Mouse (Mus musculus) induced T-regulatory cell, adult 2 months (primary cell): ENCODE measurements around the gene Alkbh3.
A peak's percentile ranks its signal among the peaks of the same experiment; 100 is the strongest.

Experiments used
- DNase-seq: peaks from one replicate; pipeline ENCODE4 v3.0.0-alpha.2; 2012; ENCODE audit warnings: low read depth

The Alkbh3 gene

DNA sequence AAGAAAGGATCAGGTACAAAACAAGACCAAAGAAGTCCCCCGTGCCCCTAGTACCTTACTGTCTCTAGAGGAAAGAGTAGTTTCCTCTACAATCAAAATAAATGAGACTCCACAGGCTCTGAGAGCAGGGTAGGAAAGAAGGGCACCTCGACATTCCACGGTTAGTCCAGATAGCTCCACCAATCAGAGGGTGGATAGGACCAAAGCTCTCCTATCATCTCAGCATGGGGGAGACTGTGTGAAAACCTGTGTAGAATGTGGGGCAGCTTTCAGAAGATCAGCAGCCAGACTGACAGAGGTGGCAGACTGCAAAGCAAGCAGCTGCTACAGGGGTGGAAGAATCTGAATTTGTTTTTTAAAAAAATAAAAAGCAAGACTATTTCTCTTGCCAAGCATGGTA, 17.8 kb downstream of the Alkbh3 start:
- no peak for DNase-seq

DNA sequence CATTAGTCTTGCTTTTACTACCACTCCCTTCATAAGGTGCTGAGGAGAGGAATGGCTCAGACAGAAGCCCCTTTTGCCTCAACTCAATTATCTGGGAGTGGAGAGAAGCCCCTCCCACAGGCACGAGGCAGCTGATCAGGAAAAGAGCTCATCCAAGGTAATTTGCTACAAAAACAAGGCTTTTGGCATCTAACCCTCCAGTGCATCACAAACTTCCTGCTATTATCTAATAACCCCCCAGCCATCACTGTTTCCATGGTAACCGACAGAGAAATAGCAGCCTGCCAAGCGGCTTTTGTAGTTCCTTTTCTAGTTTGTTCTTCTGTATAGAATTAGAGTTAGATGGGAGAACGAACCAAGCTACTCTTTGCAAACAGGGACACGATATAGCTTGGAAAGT, 18.3 kb downstream of the Alkbh3 start:
- DNase-seq, result no peak

DNA sequence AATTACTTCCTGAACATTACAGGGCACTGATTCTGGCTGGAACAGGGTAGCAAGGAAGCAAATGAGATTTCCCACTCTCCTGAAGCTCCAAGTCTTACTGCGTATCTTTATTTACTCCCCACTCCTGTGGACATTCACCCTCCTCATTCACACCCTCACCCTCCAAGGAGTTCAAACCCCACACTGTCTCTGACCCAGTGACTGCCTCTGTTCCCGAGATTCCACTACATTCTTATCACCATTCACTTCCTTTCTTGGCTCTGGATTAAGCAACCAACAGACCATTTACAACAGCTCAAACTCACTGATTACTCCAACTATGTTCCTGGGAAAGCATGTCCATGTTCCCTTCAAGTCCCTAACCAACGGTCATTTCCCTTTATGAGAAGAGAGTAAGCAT, 19.3 kb downstream of the Alkbh3 start:
- no peak for DNase-seq

DNA sequence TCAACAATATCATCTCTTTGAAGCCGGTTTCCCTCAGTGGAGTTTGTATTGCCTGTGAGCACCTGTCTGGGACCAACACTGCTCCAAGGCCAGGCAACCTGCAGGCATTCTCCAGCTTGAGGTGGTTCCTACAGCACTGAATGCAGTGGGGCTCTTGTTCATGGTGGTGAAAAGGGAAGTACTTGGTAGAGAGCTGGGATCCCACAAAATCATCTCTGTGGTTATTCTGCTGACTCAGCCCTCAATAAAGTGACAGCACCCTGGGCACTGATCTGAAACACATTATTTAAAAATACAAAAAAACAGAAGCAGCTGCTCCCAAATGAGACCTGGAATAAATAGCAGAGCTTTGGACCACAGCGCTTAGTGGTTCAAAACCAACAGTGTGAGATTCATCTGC, 22.2 kb downstream of the Alkbh3 start:
- DNase-seq, result no peak

DNA sequence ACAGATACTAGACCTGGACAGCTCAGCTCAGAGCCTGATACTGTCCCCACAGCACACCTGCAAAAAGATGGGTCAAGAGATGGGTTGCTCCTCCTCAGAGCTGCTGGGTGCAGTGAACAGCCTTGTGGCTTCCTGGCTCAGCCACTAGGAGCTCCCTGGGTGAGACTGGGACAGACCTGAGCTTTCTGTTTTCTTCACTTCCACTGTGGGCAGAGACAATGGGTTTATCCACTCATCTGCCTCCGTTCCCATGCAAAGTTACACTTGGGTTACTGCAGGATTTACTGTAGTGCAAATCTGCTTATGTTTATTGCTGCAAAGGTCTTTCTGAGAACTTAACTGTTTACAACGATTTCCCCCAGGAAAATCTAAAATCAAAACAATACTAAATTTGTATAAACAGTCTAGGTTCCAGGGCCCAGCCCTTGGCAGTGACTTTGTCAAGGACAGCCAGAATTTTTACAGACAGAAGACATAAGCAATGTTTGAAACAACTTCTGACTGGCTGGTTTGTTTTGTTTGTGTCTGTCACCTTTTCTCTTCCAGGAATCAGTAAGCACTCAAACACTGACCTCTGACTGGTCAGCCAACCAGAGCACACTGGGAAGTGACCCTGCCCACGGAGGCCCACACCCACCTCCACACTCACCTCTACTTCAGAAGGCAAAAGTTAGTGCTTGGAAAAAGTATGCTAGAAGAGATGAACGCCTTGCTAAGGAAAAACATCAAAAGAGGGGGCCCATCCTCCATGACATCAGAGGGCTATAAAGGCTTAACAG, 28.0 kb downstream of the Alkbh3 start:
- DNase-seq, result no peak

DNA sequence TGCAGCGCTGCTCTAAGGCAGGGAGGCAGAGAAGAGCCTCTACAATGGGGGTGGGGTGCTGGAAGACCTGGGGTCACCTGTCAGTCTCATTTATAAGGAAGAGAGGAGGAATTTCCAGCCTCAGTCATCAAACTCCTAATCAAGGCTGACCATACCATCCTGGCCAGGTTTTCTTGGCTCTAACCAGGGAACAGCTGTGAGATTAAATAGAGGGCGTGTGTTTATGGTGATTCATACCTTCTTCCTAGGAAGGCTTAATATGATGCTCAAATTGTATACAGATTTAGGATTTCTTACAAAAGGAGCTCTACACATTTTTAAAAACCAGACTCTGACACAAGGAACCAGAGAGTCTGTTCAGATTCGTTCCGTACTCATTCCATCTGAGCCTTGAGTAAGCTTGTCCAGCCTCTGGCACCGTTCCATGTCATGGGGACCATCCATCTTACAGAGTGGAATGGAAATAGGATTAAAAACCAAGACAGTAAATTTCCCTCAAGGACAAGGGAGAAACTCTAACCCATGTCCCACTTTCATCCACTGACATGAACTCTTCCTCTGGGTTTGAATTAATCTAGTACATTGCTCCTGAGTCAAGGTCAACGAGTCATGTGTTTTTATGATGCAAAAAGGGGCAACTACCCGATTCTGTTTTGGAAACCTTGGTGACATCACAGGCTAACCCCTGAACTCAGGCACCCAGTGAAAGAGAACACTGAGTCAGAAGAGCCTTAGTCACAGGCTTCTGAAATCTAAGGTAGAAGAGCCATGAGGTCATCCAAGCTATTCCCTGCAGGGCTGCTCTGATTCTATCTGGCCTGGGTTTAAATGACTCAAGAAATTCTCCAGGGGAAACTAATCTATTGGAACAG, 31.1 kb downstream of the Alkbh3 start:
- DNase-seq, result no peak

DNA sequence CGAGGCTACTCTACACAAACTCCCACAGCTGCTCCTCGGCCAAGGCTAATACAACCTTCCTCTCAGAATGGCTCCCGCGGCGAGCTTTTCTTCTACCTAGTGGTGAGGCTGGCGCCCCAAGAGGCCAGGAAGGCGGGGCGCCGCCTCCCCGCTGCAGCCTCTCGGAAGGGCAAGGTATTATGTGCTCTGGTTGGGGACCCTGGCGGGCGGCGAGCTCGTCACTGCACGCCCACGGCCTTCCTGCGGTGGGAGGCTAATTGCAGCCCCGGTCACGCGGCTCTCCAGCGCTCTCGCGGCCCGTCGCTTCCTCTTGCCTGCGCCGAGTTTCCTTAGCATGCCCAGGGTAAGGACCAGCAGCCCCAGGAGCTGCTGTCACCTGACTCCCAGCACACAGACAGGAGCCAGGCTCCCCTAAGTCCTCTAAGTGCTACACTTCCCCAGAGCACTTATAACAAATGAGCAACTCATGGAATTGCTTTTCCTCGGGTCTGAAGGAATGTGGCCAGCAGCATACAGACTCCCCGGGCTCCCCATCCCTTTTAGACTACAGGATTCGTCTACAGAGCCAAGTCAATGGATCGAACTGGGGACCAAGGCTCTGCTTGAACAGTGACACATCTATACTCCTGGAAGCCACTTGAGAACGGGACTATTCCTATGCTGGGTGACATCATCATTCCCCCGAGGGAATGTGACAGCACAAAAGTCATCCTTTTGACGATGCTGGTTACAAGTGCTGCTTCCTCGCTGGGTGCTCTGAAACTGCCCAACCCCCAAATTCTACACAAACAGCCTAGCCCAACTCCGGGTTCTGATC, 34.0 kb downstream of the Alkbh3 start:
- DNase-seq, result peak; percentile 69

DNA sequence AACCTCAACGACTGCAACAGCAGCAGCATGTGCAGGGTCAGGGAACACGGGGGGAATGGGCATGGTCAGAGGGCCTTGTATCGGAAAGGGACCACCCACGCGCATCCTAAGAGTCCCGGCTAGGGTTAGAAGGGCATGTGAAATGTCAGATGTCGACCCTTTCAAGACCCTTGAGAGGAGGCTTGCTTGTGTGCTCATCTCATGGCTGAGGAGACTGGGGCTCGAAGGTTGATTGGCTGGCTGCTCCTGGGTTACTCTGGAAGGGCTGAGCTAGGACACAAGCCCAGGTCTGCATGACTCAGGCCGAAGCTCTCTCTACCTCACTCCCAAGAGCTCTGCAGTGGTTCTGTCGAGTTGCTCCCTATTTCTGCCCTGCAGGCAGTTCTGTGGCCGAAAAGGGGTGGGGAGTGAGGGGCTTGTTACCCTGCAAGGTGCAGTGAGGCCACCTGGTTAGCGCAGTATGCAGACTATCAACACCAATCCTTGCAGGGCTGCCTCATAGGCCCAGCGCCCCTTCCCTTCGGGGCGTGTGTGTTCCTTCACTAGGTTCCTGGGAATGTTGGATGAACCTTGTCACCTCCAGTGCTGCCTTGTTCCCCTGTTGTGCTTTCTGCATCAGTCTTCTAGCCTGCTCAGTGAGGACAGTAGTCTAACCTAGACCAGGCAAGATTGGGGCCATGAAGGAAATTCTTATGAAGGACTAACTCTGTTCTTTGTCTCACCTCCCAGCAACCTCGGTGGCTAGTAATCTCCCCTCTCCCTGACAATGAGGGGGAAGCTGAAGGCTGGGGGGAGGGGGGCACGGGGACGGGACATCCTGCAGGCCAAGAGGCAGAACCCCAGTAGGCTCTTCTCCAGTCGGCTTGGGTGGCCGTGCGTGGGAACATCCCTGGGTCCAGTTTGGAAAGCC, 34.8 kb downstream of the Alkbh3 start:
- no peak for DNase-seq

DNA sequence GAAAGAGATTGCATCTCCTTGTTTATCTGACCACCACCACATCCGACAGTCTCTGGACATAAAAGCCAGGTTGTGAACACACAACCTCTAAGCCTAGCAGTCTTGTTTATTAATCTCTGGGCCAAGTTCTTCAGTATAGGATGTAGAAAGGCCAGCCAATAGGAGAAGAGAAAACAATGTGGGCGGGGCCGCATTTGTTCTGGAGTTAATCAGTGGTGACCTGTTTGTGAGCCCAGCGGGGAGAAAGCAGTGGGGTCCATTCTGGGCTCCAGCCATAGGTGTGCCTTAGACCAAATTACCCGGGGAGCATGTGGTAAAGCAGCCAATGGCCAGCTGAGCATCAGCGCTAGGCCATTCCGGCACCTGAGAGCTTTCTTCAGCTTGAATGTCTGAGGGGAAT, 35.6 kb downstream of the Alkbh3 start:
- DNase-seq, result no peak

DNA sequence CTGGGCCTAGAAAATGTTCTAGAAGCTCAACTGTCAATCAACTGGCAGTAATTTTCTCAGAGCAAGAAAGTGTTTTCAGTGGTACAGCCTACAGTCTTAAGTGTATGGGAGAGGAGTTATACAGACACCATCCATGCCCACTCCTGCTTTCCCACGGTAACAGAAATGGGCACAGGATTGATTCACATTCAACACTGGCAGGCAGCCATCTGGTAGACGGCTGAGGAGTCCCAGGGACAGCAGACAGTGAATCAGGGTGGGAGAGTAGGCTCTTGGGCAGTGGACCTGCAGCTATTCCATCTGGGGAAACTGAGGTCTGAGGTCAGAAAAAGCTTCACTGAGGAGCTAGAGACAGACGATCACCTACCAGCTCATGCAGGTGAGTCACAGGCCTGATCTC, 39.0 kb downstream of the Alkbh3 start:
- DNase-seq, result no peak

DNA sequence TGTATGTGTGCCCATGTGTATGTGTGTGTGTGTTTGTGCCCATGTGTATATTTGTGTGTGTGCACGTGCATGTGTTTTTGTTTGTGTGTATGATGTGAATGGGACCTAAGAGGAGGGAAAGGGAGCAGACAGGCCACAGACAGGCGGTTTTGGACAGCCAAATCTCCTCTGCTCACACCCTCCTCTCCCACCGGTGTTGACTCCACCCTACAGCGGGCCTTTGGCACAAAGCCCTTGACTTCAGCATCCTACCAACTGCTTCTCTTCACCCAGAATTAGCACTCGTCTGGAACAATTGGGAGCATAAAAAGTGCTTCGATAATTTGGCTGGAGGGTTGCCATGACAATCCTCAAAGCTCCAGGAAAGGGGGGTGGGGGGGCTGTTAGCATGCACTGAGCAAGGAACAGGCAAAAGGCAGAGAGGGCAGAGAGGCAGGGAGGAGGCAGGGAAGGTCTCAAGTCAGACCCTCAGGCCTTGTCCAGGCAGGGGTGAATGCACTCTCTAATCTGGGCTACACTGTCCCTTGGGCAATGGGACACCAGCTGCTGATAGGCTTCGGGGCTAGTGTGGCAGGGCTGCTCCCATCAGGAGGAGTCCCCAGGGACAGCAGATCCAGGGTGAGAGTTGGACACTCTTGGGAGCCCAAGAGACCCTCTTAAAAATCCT, 46.0 kb downstream of the Alkbh3 start:
- no peak for DNase-seq

DNA sequence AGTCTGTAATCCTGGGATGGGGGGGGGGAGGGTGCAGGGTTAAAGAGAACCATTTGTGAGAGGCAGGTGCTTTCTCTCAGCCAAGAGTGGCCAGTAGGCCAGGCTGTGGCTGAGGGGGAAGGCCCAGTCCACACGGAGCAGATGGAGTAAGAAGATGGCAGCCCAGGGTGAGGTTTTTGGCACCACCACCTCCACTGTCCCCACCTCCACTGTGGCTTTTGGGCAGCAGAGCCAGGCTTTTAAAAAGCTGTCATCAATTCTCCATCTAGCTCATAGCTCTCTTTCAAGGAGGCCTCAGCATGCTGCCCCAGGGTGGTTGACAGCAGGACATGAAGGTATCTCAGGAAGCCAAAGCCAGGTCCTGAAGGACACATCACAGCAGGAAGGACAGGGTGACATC, 46.8 kb downstream of the Alkbh3 start:
- DNase-seq, result no peak

DNA sequence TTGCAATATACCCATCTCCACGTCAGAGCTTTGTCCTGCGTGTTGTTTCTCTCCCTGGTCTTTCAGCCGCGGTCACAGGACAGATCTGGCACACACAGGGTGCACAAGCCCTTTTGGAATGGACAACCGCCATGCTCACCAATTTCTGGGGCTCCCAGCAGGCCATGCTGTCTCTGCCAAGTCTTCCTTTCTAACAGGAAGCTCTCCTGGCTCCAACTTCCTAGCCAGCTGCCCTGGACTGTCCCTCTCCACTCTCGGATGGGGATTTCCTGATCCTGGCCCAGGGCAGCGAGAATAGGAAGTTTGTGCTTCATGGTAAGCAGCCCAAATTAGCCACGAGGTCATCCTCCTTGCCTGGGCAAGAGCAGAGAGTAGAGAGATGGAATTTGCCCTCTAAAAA, 48.9 kb downstream of the Alkbh3 start:
- no peak for DNase-seq

DNA sequence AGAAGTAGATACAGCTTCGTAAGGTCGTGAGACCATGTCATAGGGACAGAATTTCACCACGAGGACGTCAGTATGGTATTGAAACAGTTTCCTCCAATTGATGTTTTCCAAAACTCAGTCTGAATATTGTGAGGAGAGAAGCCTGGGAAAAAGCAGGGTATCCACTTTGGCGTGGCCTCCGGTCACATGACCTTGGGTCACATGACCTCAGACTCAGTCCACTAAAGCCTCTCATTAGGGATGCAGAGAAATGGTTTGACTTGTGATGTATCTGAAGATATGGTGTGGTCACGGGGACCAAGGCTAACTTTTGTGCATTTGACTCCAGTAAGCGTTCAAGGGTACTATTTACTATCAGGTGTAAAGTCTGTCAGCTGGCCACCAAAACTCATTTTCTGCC, 51.3 kb downstream of the Alkbh3 start:
- no peak for DNase-seq

DNA sequence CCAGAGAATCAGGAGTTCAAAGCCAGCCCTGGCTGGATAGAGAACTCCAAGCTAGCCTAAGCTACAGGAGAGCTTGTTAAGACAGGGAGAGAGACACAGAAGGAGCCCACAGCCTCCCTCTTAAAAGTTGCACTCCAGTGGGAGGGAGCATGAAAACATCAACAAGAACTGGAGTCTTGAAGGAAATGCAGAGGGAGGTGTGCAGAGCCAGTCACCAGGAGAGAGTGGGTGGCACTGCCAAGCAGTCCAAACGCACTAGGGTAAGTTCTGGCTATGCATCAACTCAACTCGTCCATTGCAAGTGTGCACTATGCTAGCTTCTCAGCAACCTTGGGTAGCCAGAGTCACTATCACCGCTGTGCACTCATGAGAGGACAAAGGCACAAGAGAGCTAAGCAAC, 52.4 kb downstream of the Alkbh3 start:
- no peak for DNase-seq

DNA sequence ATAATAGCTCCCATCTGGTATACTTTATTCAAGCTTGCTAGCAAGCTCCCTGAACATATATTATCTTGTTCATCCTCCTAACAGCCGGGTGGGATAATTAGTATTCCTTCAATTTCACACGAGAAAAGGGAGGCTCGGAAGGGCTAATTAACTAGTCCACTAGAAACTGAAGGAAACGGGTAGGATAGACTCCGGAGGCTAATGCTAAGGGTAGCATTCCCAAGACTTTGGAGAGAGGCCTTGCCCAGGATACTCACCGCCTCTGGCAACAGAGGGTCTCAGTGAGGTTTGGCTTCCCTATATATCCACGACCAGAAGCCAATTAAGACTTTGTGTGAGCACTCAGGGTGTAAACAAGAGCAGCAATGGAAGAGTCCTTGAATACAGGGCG, 52.8 kb downstream of the Alkbh3 start:
- DNase-seq, result no peak

DNA sequence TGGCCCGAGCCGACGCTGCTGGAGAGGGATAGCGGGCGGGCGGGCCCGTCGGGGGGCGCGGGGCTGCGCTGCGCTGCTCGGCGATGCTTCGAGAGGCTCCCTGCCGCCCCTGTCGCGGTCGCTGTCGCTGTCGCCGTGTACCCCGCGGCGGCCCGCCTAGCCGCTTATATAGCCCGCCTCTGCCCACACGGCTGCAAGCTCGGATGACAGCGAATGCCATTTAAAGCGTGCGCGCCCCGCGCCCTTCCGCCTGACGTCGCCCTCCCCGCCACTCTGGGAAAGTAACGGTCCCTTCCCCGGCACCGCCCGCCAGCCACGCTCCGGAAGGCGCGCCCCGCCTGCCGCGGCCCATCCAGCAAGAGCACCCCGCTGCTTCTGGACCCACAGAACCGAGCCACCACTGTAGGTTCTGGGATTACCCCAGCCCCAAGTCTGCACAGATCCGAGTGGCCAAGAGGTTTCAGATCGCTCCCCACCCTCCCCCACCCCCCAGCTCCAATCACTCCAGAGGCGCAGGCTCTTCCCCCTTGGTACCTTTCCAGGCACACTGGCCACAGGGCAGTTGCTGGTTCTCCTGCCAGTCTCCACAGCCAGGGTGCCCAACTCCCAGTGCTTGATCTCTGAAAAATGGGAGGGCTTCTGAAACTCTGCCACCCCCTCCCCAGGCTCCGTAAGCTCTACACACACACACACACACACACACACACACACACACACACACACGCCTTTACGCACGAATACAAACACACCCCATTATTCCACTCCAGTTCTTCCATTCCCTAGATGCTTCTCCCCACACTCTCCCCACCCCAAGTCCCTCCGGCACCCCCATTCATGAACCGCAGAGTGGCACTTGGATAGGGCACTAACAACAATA, 53.5 kb downstream of the Alkbh3 start, which contains the start of gene Gm13889:
TSS of gene Gm13889 (minus strand) at position 294 of the 877 bp plus-strand sequence.
- DNase-seq, result peak; percentile 32

DNA sequence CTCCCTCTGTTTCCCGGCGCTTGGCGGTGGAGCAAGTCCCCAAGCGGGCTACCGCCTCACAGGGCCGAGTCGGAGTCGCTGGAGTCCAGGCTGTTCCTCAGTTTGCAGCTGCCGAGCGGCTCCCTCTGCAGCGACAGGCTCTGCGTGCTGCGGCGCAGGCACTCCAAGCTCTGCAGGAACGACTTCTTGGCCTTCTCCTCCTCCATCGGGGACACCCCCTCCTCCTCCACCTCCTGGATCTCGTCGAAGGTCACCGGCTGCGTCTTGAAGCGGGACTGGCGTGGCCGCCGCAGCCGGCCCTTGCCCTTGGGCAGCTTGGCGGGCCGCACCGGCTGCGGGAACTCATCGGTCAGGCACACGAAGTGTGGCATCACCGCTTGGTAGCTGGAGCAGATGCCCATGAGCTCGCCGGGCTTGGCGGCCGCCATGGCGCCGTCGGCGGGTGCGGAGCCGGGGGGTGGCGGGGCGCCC, 54.2 kb downstream of the Alkbh3 start:
- DNase-seq, result peak; percentile 15

DNA sequence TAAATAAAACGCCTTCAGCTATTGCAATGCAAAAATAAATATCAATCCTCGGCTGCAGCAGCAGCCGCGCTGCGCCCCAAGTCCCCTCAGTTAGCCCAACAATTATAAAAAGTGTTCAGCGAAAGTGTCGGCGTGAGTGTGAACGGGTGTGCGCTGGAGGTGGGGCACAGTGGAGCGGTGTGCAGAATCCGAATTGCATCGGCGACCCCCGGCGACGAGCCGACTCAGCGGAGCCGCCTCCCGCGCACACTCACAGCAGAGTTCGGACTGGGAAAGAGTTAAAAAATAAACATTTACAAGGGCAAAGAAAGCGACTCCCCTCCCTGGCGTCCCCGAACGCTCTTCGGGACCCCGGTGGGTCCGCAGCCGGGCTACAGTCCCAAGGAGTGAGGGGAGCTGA, 54.7 kb downstream of the Alkbh3 start:
- no peak for DNase-seq
